ENCODE assay signal across 8 mouse cellular contexts in the genomic region with DNA sequence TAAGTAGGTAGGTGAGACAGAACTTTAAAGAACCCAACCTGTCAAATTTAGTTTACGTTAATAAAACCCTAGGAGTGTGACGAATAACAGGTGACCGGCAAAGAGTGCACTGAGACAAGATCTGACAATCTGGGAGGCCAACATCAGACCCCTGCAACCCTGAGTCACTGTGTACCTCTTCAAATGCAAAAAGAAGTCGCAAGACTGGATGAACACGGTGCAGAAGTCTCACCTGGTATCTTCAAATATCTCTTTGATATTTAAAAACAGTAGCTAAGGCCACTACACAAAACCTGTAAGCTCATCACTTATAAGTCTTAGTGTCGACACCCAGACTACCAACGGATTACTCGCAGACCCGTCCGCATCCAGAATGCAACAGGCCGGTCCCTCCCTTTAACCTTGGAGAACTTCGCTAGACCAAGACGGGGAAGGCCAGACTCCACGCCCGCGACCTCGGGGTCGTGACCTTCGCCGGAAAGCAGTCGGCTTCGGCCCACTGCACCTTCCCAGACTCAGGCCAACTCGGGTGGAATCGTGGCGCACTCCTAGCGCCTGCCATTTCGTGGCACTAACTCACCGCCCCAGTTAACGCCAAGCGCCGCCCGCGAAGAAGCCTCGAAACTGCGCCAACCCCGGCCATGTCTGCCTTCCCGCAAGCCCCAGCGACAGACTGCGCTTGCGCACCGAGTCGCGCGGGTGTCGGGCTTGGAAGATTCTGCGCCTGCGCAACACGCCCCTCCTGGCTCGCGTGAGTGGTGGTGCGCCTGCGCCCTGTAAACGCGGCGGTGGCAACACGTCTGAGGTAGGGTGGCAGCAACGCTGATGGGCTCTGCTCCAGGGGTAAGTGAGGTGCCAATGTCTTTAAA. TPM values are rescaled to one million over a fixed set of nuclear protein-coding genes. Genes with fewer than 3 reads are reported as not detected.
DNase-seq lines count a peak whose midpoint lies in the region; ATAC-seq lines count a peak whose summit lies in the region.

Gene Sdha (minus strand): TSS at position 715 of the 869 bp plus-strand sequence.
Gene Ccdc127 (plus strand): TSS at position 744 of the 869 bp plus-strand sequence.

- peak within 1 kb of the TSS; percentile 77 for H3K4me3 ChIP-seq in heart, embryonic 13.5 days
- H3K4me3 ChIP-seq in liver, embryonic 12.5 days: peak within 1 kb of the TSS; percentile 81
- H3K4me3 ChIP-seq in stomach, embryonic 15.5 days (replicated peaks): peak within 1 kb of the TSS; percentile 68

- peak within 1 kb of the TSS; percentile 71 for H3K4me2 ChIP-seq in heart, embryonic 13.5 days
- H3K4me2 ChIP-seq in liver, embryonic 12.5 days: peak within 1 kb of the TSS; percentile 84
- H3K4me2 ChIP-seq in stomach, embryonic 15.5 days: peak within 1 kb of the TSS; percentile 62

- H3K27me3 ChIP-seq in heart, embryonic 13.5 days (replicated peaks): no peaks in the 10 kb centered on the region
- H3K27me3 ChIP-seq in liver, embryonic 12.5 days (replicated peaks): no peaks in the 10 kb centered on the region
- H3K27me3 ChIP-seq in stomach, embryonic 15.5 days (replicated peaks): no peaks in the 10 kb centered on the region

- DNase-seq in CD4-positive helper T cell, adult 2 months (ENCODE audit: low read depth, low spot score): peak; percentile 98
- DNase-seq in brain, embryonic 18.5 days (ENCODE audit: low read depth, low spot score): peak; percentile 92
- DNase-seq in kidney, postnatal 10 days: peak; percentile 97
- DNase-seq in natural killer cell, adult 2 months (ENCODE audit: low spot score in 2 of 2): peak; percentile 93 to 95

- under 1% methylated on average over 57 of the region's 57 CpGs for WGBS in heart, embryonic 13.5 days
- under 1% methylated on average over 57 of the region's 57 CpGs for WGBS in liver, embryonic 12.5 days (ENCODE audit: insufficient replicate concordance)
- 1% methylated on average over 57 of the region's 57 CpGs for WGBS in stomach, embryonic 15.5 days

- peak within 1 kb of the TSS; percentile 91 for H3K9ac ChIP-seq in heart, embryonic 13.5 days
- H3K9ac ChIP-seq in liver, embryonic 12.5 days: peak within 1 kb of the TSS; percentile 87
- H3K9ac ChIP-seq in stomach, embryonic 15.5 days: peak within 1 kb of the TSS; percentile 58; the same call in 1 of the 2 replicates

- H3K36me3 ChIP-seq in heart, embryonic 13.5 days: peaks cover 23% of the 10 kb centered on the region
- peaks cover 26% of the 10 kb centered on the region for H3K36me3 ChIP-seq in liver, embryonic 12.5 days
- H3K36me3 ChIP-seq in stomach, embryonic 15.5 days: peaks cover 11% of the 10 kb centered on the region

- ATAC-seq in erythroid progenitor cell, adult 5-6 weeks (replicated peaks; ENCODE audit: low FRiP score, poor library complexity, severe bottlenecking): peak; percentile 97
- ATAC-seq in heart, embryonic 13.5 days (ENCODE audit: extremely low read depth, insufficient number of reproducible peaks, low FRiP score, low TSS enrichment): peak; percentile 97
- ATAC-seq in liver, embryonic 12.5 days: peak; percentile 98
- peak; percentile 98 for ATAC-seq in stomach, embryonic 15.5 days (ENCODE audit: insufficient read depth, low FRiP score, low read depth)

- H3K9me3 ChIP-seq in heart, embryonic 13.5 days: no peaks in the 10 kb centered on the region
- H3K9me3 ChIP-seq in liver, embryonic 12.5 days (replicated peaks): no peaks in the 10 kb centered on the region
- no peaks in the 10 kb centered on the region for H3K9me3 ChIP-seq in stomach, embryonic 15.5 days

- H3K27ac ChIP-seq in heart, embryonic 13.5 days (replicated peaks): peak within 1 kb of the TSS; percentile 90
- peak within 1 kb of the TSS; percentile 91 for H3K27ac ChIP-seq in liver, embryonic 12.5 days
- H3K27ac ChIP-seq in stomach, embryonic 15.5 days: peak within 1 kb of the TSS; percentile 78

- H3K4me1 ChIP-seq in heart, embryonic 13.5 days: peaks cover 24% of the 10 kb centered on the region
- peaks cover 25% of the 10 kb centered on the region for H3K4me1 ChIP-seq in liver, embryonic 12.5 days
- peaks cover 8% of the 10 kb centered on the region; the same call in 1 of the 2 replicates for H3K4me1 ChIP-seq in stomach, embryonic 15.5 days

RNA-seq across cellular contexts. Expression of gene Sdha, which starts in this region (rescaled TPM):
- total RNA-seq in erythroid progenitor cell, adult 5-6 weeks (2015; ENCODE audit: low replicate concordance): 80.4 and 91.8 TPM in 2 replicates
- total RNA-seq in erythroid progenitor cell, adult 5-6 weeks (2017; ENCODE audit: low replicate concordance): 94.1 and 108 TPM in 2 replicates
- polyA plus RNA-seq in heart, embryonic 13.5 days (2015; fragmentation: Nextera tagmentation; extraction: Ambion mirVana): 427 and 491 TPM in 2 replicates
- polyA plus RNA-seq in liver, embryonic 12.5 days (2016; fragmentation: Nextera tagmentation; extraction: Ambion mirVana): 192 and 194 TPM in 2 replicates
- 256 and 275 TPM in 2 replicates for polyA plus RNA-seq in stomach, embryonic 15.5 days (2015; fragmentation: Nextera tagmentation; extraction: Ambion mirVana)

RNA-seq across cellular contexts. Expression of gene Ccdc127, which starts in this region (rescaled TPM):
- 20.5 and 24.5 TPM in 2 replicates for total RNA-seq in erythroid progenitor cell, adult 5-6 weeks (2015; ENCODE audit: low replicate concordance)
- 20.8 and 32.7 TPM in 2 replicates for total RNA-seq in erythroid progenitor cell, adult 5-6 weeks (2017; ENCODE audit: low replicate concordance)
- 38.4 and 43.3 TPM in 2 replicates for polyA plus RNA-seq in heart, embryonic 13.5 days (2015; fragmentation: Nextera tagmentation; extraction: Ambion mirVana)
- polyA plus RNA-seq in liver, embryonic 12.5 days (2016; fragmentation: Nextera tagmentation; extraction: Ambion mirVana): 31.4 and 33.8 TPM in 2 replicates
- 55.6 and 57.0 TPM in 2 replicates for polyA plus RNA-seq in stomach, embryonic 15.5 days (2015; fragmentation: Nextera tagmentation; extraction: Ambion mirVana)

Comparison
In these comparisons a context has a peak if more than half of its experiments do, and no peak if none do; other contexts are left out.
1. Peak in every context shown above with its lines: DNase-seq, ATAC-seq, H3K4me3 ChIP-seq and H3K27ac ChIP-seq.